Mouse (Mus musculus) layer of hippocampus, postnatal 25 days (tissue): ENCODE results near the gene Gpatch8. TPM values are rescaled to one million over a fixed set of nuclear protein-coding genes. Genes with fewer than 3 reads are reported as not detected.

Experiments
- DNase-seq, 2 experiments: peaks; one replicate each; pipeline ENCODE4 v3.0.0; 2022; ENCODE audit warnings: mixed read lengths in 2 of 2, low spot score in 1 of 2; ENCODE audit errors: extremely low spot score in 1 of 2
- total RNA-seq, 2 experiments: library from RNA; stranded (reverse); gene quantifications; 2 replicates each; pipeline ENCODE4 v1.2.3; 2021

Gpatch8 gene
- total RNA-seq, 2 experiments from 2014 or later, result 38.3 to 49.4 TPM

GRCm38 (mm10) chr11:102460541-102460940 lies 95.7 kb downstream of the Gpatch8 start:
- DNase-seq, result no peak

DNA sequence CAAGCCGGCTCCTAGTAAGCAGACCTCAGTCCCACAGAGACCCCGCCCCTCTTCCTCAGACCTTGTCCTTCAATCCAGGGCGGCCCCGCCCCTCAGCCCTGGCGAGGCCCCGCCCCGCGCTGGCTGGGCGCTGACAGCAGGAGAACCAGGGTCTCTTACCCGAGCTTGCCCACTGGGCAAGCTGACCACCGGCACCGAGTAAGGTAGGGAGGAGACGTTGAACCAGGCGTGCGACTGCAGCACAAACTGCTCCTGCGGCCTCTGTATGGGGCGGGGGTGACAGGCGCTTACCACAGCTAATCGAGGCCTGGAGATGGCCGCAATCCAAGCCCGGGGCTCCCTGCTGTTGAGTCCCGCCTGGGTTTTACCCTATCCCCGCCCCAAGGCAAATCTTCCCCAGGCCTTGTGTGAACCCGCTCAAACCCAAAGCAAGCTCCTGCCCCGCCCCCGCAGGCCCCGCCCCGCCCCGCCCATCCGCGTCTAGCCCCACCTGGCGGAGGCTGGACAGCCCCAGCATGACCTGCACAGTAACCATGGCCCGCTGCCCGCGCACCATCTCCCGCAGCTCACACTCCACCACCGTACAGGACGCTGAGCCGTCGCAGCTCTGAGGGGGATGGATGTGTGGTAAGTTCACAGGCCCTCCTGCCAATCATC lies 100.3 kb downstream of the Gpatch8 start:
- DNase-seq, result peak in 1 of 2 experiments; percentile 38

DNA sequence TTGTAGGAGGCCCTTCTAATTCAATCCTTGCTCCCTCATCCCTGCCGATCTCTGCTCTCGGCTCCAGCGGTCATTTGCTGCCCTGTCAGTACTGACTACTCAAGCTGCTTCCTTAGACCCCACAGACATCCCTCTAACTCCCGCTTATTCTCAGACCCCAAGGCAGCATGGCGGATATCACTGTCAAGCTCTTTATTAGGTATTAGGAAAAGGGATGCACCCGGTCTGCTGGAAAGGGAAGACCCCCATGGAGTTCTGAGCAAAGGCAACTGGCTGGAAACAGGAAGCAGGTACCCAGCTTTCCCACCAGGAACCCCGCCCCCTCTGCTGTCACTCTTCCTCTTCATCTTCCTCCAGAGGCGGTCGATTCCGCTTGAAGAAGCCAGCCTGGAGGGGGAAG lies 103.1 kb downstream of the Gpatch8 start:
- DNase-seq, result no peak

- DNase-seq, result no peak
These were observed 106.9 kb downstream of the Gpatch8 start for GRCm38 (mm10) chr11:102449043-102450008.

- no peak for DNase-seq
These were observed 107.9 kb downstream of the Gpatch8 start for GRCm38 (mm10) chr11:102448327-102448726.

DNA sequence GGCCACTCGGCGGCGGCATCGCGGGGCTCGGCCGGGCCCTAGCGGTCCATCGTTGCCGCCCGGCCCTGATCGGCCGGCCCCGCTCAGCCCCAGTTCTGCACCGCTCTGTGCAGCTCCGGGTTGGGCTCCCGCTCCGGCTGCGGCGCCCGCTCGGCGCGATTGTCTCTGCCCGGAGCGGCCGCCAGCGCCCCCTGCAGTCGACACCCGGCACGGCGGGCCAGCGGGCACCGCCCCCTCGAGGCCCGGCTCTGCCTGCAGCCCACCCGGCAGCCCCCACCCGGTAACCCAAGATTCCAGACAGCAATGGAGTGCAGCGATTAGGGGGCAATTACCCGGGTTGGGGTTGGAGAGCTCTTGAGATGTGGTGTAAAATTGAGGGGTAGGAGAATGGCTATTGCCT lies 108.7 kb downstream of the Gpatch8 start, which contains the start of gene Fam171a2:
Fam171a2 (minus strand) TSS at position 186 of the 400 bp plus-strand sequence.
- DNase-seq, result peak; percentile 88 to 92

DNA sequence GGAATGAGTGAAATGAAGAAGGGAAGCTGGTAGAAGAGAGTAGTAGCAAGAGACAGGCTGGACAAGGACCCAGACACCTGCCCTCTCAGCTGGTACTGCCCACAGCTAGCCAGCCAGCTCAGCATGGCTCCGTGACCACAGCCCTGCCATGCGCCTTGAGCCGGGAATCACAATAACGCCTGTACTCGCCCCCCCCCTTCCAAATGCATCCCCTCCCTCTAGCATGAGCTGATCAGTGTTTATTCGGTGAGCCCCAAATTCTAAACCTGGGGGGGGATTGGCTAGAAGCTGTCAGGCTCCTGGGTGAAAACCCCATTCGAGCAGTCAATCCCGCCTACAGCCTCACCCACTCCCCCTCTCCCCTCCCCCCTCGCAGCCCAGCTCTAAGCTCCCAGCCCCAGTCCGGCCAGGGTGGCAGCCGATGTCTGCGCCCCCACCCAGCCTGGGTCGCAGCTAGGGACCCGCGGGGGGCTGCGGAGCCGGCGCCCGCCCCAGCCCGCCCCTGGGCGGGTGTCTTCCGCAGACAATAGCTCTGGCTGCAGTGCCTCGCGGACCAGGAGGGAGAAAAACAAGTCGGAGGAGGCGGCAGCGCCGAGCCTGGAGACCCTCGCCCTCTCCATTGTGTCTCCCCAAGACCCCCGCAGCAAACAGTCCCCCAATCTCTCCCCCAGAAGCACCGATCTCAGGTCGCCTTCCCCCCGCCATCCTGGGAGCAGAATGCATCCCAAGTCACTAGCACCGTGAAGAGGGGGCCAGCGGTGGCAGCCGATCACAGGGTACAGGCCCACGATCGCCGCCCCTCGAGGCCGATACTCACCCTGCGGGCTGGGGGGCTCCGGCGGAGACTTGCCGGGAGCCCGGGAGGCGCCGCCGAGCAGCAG lies 109.4 kb downstream of the Gpatch8 start:
- DNase-seq, result no peak

- peak in 1 of 2 experiments; percentile 40 for DNase-seq
These were observed 110.3 kb downstream of the Gpatch8 start for GRCm38 (mm10) chr11:102445891-102446361.

GRCm38 (mm10) chr11:102445264-102445890 lies 110.8 kb downstream of the Gpatch8 start:
- no peak for DNase-seq

DNA sequence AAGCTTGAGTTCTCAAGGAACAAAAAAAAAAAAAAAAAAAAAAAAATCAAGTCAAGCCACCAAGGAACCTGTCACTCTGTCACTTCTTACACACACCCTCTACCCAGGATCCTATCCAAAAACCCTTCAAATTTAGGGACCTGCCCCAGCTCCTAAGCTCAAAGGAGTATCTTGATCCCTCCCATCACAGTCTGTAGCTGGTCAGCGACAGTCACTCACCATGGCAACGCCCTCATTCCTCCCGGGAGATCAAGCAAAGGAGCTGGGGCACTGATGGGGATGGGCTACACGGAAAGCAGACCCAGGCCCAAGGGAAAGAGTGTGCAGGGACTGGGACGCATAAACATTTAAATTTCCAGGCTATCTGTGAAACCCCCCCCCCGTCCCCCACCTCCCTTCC lies 111.4 kb downstream of the Gpatch8 start:
- no peak for DNase-seq

DNA sequence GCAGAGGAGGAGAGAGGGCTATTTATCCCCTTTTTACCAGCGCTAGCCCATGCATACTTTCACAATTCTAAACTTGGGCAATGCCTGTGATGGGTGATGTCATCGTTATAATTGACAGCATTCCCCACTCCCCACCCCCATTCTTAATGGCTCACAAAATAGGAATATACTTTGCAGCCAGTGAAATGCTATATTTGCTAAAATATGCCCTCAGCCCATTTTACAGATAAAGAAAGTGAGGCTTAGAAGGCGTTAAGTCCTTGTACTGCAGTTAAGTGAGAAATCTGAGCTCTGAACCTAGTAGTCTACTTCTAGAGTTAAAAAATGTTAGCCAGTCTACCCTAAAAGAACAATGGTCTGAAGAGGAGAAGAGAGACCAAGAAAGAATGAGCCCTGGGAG lies 111.9 kb downstream of the Gpatch8 start:
- DNase-seq, result no peak

DNA sequence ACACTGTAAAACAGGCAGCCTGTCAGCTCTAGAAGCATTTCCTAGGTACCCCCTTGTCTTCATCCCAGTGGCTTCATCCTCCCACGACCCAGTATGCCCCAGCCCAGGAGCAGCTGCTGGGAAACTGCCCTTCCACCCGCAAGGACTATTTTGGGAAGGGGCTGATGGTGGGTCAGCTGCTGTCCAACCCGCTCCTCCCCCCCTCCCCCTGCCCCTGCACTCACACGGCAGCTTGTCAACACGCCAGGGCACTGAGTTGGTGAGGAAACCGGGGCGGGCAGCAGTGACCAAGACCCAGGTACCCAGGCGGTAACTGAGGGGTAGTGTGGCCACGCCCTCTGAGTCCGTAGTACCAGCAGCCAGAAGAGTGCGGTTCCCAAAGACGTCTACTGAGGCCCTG lies 112.5 kb downstream of the Gpatch8 start:
- DNase-seq, result no peak

- DNase-seq, result no peak
These were observed 114.1 kb downstream of the Gpatch8 start for GRCm38 (mm10) chr11:102442089-102442488.

GRCm38 (mm10) chr11:102441434-102441833 lies 114.8 kb downstream of the Gpatch8 start:
- DNase-seq, result no peak

DNA sequence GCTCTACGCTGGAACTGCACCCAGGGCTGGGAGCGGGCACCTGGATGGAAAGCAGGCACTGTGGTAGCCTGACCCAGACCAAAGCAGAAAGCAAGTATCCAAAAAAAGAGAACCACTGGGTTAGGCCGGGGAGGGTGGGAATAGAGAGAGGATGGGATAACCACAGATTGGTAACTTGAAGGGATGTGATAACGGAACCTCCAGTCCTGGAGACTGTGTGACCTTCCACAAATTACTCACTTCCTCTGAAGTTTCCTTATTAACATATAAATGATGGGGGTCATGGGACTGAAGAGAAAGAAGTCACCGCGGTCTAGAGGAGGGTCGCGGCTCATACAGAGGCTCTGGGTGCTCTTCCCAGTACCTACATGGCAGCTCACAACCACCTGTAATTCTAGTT lies 115.9 kb downstream of the Gpatch8 start:
- DNase-seq, result no peak

DNA sequence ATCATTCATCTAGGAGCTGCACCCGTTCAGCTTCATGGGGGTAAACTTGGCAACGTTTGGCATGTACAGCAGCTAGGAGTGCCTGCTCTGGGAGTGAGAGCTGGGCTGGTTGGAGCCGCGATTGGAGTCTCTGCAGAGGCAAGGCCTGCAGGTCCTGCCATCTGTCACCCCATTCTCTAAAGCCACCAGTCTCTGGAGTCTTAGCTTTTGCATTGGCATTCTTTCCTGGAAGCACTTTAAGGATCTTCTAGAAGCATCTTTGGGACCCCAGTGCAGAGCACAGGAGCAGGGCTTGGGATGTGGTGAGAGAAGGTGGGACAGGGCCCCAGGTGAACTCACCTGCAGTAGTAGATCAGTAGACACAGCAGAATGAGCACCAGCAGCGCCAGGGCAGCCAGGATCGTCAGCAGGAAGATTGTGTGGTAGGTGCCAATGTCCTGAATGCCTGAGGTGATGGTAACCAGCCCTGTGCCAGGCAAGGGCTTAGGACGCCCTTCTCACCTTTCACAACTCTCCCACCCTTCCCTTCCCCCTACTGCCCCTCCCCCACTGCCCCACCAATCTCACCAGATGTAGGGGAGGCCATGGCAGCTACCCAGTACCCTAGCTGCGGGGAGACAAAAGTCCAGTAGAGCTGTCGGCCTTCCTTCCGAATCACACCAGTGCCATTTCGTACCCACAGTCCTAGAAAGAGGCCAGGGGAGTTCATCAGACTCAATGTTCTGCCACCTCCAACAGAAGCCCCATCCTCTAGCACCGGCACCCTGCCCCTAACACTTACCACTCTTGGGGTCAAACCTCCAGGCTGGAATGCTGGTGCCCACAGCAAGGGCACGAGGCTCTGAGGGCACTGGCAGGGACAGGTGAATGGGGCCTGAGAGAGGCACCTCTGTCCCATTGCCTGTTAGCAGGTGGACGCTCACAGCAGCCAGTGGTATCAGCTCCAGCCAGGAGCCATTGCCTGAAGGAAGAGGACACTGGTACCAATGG lies 116.8 kb downstream of the Gpatch8 start:
- DNase-seq, result no peak

- peak; percentile 80 to 91 for DNase-seq
These were observed 117.7 kb downstream of the Gpatch8 start for GRCm38 (mm10) chr11:102438212-102439092.
